Mouse (Mus musculus) kidney, embryonic 14.5 days (tissue): ENCODE measurements around the gene AW209491. TPM values are rescaled to one million over a fixed set of nuclear protein-coding genes. Genes with fewer than 3 reads are reported as not detected.

ENCODE experiments used
- ATAC-seq: fragments of 200-750 bp; cut with Nextera tagmentation; 2 replicates; pipeline ENCODE4 v1.8.0; 2017; ENCODE audit warnings: moderate number of reproducible peaks, mild to moderate bottlenecking, moderate TSS enrichment, moderate library complexity; ENCODE audit not compliant: low FRiP score, low TSS enrichment
- H3K27ac ChIP-seq: fragments of 300-500 bp; sonication (generic); 2 replicates; pipeline ENCODE4 v1.5.1; 2014; ENCODE audit warnings: low read depth, mild to moderate bottlenecking, low read length, moderate library complexity, mixed read lengths
- H3K27me3 ChIP-seq: fragments of 300-500 bp; sonication (generic); 2 replicates; pipeline ENCODE4 v1.6.1; 2014; ENCODE audit warnings: mild to moderate bottlenecking, low read length; ENCODE audit not compliant: control insufficient read depth, insufficient read depth
- H3K36me3 ChIP-seq: fragments of 300-500 bp; sonication (generic); 2 replicates; pipeline ENCODE4 v1.6.1; 2014; ENCODE audit warnings: low read length, mixed read lengths; ENCODE audit not compliant: control insufficient read depth, insufficient read depth
- H3K4me1 ChIP-seq: fragments of 300-500 bp; sonication (generic); 2 replicates; pipeline ENCODE4 v1.6.1; 2014; ENCODE audit warnings: low read length, mixed read lengths; ENCODE audit not compliant: control insufficient read depth, insufficient read depth
- H3K4me2 ChIP-seq: fragments of 300-500 bp; sonication (generic); replicated peaks from 2 replicates; pipeline ENCODE4 v1.6.1; 2014; ENCODE audit warnings: low read depth, mild to moderate bottlenecking, low read length
- H3K4me3 ChIP-seq: fragments of 300-500 bp; sonication (generic); 2 replicates; pipeline ENCODE4 v1.5.1; 2014; ENCODE audit warnings: mild to moderate bottlenecking, low read length
- H3K9ac ChIP-seq: fragments of 300-500 bp; sonication (generic); 2 replicates; pipeline ENCODE4 v1.6.1; 2014; ENCODE audit warnings: low read depth, mild to moderate bottlenecking, low read length, moderate library complexity
- H3K9me3 ChIP-seq: fragments of 300-500 bp; sonication (generic); 2 replicates; pipeline ENCODE4 v1.6.1; 2016; ENCODE audit warnings: low read length; ENCODE audit not compliant: control insufficient read depth
- WGBS: fragments of 180-500 bp; shearing (Covaris S2); extraction: QIAGEN DNeasy Blood & Tissue Kit; methylation state at CpG from one replicate; pipeline ENCODE4 v1.1.7; 2014; 5-methylcytosine and 5-hydroxymethylcytosine counted together
- polyA plus RNA-seq: library from polyadenylated mRNA; unstranded; fragments of >200 nt; fragmentation: Nextera tagmentation; extraction: Ambion mirVana; gene quantifications from 2 replicates; pipeline ENCODE4 v1.2.1, GENCODE M21; 2014

AW209491 gene
- polyA plus RNA-seq = 25.0 and 27.9 TPM in 2 replicates

GRCm38 (mm10) chr13:14629726-14630641, at the start of gene AW209491:
AW209491 (plus strand) TSS chr13:14630154.
- H3K4me1 ChIP-seq = peaks cover 9% of the 10 kb centered on the region
- H3K36me3 ChIP-seq = peaks cover 20% of the 10 kb centered on the region
- H3K27ac ChIP-seq = peak within 1 kb of the TSS; percentile 34
- WGBS = under 1% methylated on average over 29 of the region's 29 CpGs
- no peaks in the 10 kb centered on the region for H3K27me3 ChIP-seq
- peak within 1 kb of the TSS; percentile 58 for H3K4me2 ChIP-seq
- peak within 1 kb of the TSS; percentile 67 for H3K4me3 ChIP-seq
- no peaks in the 10 kb centered on the region for H3K9me3 ChIP-seq
- ATAC-seq = peak; percentile 98
- peak within 1 kb of the TSS; percentile 67 for H3K9ac ChIP-seq

DNA sequence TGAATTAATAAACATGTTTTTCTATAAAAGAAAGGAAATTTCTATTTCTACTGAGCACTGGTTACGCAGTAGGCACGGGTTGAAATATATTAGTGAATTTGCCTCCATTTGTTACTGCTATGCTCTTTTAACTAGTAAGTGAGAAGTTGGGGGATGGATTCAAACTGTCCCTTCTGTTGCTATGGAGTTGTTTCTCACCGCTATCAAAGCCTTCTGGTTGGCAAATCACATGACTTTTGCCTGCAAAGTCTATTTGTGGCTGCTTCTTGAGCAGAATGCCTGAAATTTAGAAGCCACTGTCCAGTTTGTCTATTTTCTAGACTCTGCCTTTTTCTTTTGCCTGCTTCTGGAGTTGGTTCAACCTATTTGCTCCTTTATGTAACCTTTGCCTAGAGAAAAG, 49.6 kb upstream of the AW209491 start:
- Histone ChIP-seq H3K36me3 (no peaks in the 10 kb centered on the region), H3K27ac (no peak overlapping the region), H3K4me1 (no peaks in the 10 kb centered on the region), H3K27me3 (no peaks in the 10 kb centered on the region), H3K9ac (no peak overlapping the region), H3K9me3 (0 out of 2 replicates have a peak, but pooled peaks cover 2% of the 10 kb centered on the region), H3K4me3 (no peak overlapping the region), H3K4me2 (no peak overlapping the region)
- ATAC-seq = no peak
- WGBS = 81% methylated on average over 3 of the region's 3 CpGs

DNA sequence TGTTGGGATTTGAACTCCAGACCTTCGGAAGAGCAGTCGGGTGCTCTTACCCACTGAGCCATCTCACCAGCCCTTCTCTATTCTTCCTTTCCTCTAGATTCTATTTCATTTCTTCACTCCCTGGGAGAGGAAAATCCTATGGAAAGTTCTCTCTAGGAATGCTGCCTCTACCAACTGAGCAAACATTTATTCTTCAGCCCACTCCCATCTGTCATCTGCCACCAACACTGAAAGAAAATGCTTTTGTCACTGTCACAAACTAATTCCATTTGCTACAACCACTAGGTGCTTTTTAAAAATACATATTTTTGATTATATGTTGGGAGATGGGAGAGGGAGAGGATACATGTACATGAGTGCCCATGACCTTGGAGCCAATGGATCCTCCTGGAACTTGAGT, 27.2 kb upstream of the AW209491 start:
- Histone ChIP-seq H3K4me2 (no peak overlapping the region), H3K4me1 (no peaks in the 10 kb centered on the region), H3K9ac (no peak overlapping the region), H3K27me3 (no peaks in the 10 kb centered on the region), H3K9me3 (no peaks in the 10 kb centered on the region), H3K27ac (no peak overlapping the region), H3K36me3 (no peaks in the 10 kb centered on the region), H3K4me3 (no peak overlapping the region)
- WGBS = 95% methylated on average over 2 of the region's 2 CpGs
- no peak for ATAC-seq

GRCm38 (mm10) chr13:14607616-14608015, 22.3 kb upstream of the AW209491 start:
- ATAC-seq = no peak
- Histone ChIP-seq H3K4me3 (no peak overlapping the region), H3K4me1 (no peaks in the 10 kb centered on the region), H3K9ac (no peak overlapping the region), H3K36me3 (peaks cover 8% of the 10 kb centered on the region), H3K27me3 (no peaks in the 10 kb centered on the region), H3K27ac (no peak overlapping the region), H3K4me2 (no peak overlapping the region), H3K9me3 (no peaks in the 10 kb centered on the region)

- Histone ChIP-seq H3K4me3 (peak overlapping the region; percentile 97), H3K4me1 (no peaks in the 10 kb centered on the region), H3K36me3 (peaks cover 17% of the 10 kb centered on the region), H3K27me3 (no peaks in the 10 kb centered on the region), H3K9ac (peak overlapping the region; percentile 73), H3K4me2 (peak overlapping the region; percentile 48), H3K27ac (no peak overlapping the region), H3K9me3 (no peaks in the 10 kb centered on the region)
- peak; percentile 76 for ATAC-seq
- WGBS = 5% methylated on average over 10 of the region's 10 CpGs
Measured at GRCm38 (mm10) chr13:14612463-14612862, 17.5 kb upstream of the AW209491 start.

DNA sequence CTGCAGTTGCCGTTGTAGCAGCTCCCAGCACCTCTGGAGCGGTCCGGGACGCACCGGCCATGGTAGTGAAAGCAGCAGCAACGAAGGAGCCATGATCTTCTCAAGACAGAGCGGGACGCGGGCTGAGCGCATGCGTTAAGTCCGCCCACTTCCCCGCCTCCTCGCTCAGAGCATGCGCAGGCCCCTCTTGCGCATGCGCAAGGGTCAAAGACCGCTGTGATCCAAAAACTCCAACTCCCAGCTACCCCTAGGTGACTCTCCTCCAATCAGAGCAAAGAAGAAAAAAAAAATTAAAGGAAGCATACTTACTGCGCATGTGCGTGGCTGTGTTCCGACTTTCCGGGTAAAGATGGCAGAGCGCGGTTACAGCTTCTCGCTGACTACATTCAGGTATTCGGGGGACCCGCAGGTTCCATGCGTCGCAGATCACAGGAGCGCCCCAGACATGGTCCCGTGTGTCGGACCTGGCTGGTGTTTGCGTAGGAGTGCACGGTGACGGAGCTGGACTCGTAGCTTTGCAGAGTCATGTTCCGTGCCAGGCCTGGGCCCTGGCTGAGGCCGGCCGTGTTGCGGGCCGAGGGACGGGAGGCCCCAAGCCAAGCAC, 16.9 kb upstream of the AW209491 start, which contains the start of the genes Mrpl32 and Psma2:
TSS of gene Mrpl32 (minus strand) at position 240 of the 604 bp plus-strand sequence.
TSS of gene Psma2 (plus strand) at position 315 of the 604 bp plus-strand sequence.
- peaks cover 22% of the 10 kb centered on the region for H3K36me3 ChIP-seq
- H3K27me3 ChIP-seq = no peaks in the 10 kb centered on the region
- H3K27ac ChIP-seq = no peak within 1 kb of the TSS
- H3K9ac ChIP-seq = peak within 1 kb of the TSS; percentile 91
- H3K4me2 ChIP-seq = peak within 1 kb of the TSS; percentile 56
- peak within 1 kb of the TSS; percentile 97 for H3K4me3 ChIP-seq
- no peaks in the 10 kb centered on the region for H3K4me1 ChIP-seq
- WGBS = under 1% methylated on average over 42 of the region's 42 CpGs
- H3K9me3 ChIP-seq = no peaks in the 10 kb centered on the region
- peak; percentile 98 for ATAC-seq

DNA sequence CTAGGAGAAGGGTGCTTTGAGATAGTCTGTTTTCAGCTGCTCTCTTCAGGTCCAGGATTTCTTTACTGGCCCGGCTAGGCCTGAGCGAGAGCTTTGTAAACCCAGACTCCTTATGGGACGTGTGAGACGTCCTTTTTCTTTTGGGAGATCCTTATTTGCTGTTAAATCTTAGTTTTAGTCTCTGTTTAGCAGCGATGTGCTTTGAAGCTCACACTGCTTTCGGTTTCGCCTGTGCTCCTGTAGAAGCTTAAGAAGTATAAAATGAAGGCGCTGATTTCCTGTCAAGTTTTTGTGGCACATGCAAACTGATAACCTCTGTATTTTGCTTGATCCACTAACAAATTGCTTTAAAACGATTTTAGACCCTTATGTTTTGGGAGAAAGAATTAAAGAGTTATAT, 16.4 kb upstream of the AW209491 start:
- H3K9ac ChIP-seq = peak overlapping the region; percentile 91
- no peaks in the 10 kb centered on the region for H3K9me3 ChIP-seq
- peak overlapping the region; percentile 56 for H3K4me2 ChIP-seq
- H3K27ac ChIP-seq = no peak overlapping the region
- 0% methylated on average over 9 of the region's 9 CpGs for WGBS
- H3K4me3 ChIP-seq = peak overlapping the region; percentile 97
- peaks cover 26% of the 10 kb centered on the region for H3K36me3 ChIP-seq
- H3K4me1 ChIP-seq = no peaks in the 10 kb centered on the region
- H3K27me3 ChIP-seq = no peaks in the 10 kb centered on the region
- no peak for ATAC-seq

- Histone ChIP-seq H3K4me2 (no peak overlapping the region), H3K4me1 (no peaks in the 10 kb centered on the region), H3K36me3 (peaks cover 58% of the 10 kb centered on the region), H3K27me3 (no peaks in the 10 kb centered on the region), H3K4me3 (no peak overlapping the region), H3K9me3 (no peaks in the 10 kb centered on the region), H3K27ac (no peak overlapping the region), H3K9ac (no peak overlapping the region)
- 37% methylated on average over 2 of the region's 2 CpGs for WGBS
- ATAC-seq = peak; percentile 77
Measured at GRCm38 (mm10) chr13:14618724-14619123, 11.2 kb upstream of the AW209491 start.

DNA sequence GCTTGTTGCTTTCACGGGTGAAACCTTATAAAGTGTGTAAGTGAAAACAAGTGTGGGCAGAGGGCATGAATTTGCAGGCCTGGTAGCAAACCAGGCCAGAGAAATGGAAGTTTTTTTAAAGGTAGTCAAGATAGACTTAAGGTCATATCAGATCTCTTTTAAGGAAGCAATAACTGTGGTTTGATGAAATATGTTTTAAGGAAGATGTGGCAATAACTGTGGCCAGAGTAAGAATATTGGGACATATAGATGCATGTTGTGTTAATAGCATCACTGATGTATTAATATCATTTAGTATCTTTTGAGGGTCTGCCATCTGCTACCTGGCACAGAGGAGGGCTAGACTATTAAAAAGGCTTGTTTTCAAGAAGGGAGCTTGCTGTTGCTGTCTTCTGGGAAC, 10.0 kb downstream of the AW209491 start:
- Histone ChIP-seq H3K27me3 (no peaks in the 10 kb centered on the region), H3K9ac (no peak overlapping the region), H3K4me1 (no peaks in the 10 kb centered on the region), H3K9me3 (no peaks in the 10 kb centered on the region), H3K36me3 (peaks cover 22% of the 10 kb centered on the region), H3K27ac (no peak overlapping the region), H3K4me2 (no peak overlapping the region), H3K4me3 (no peak overlapping the region)
- WGBS = 21% methylated on average over 1 of the region's 1 CpGs
- ATAC-seq = no peak
